Mouse (Mus musculus) lung, postnatal 0 days (tissue): Measurements from ENCODE around the gene Wfdc6b.

Experiments used
- CTCF ChIP-seq: IDR thresholded peaks from 2 replicates; pipeline ENCODE4 v1.5.1; 2016; ENCODE audit warnings: antibody characterized with exemption, mild to moderate bottlenecking
- EP300 ChIP-seq: IDR thresholded peaks from 2 replicates; pipeline ENCODE4 v1.6.1; 2016; ENCODE audit warnings: antibody characterized with exemption, mild to moderate bottlenecking, control low read depth

DNA sequence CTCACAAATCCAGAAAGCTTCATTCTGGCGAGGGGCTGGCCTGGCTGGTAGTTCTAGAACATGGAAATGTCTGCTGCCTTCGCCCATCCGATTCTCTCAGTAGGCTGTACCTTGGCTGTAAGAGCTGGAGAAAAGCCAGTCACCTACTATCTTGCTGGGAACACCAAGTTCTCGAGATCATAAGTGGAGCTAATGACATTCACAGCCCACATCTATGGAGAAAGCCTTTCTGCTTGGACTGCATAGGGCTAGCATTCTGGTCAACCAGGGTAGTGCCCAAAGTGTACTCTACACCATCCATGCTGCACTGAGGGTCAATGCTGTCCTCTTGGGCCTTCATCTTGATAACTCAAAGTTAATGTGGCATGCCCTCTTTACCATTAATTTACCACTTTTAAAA is 19.8 kb upstream of the Wfdc6b start, which contains the start of gene Eppin:
- TF ChIP-seq EP300 = no peak
- no peak for TF ChIP-seq CTCF
